15 mouse cellular contexts compared by ENCODE assay signal in the genomic region with DNA sequence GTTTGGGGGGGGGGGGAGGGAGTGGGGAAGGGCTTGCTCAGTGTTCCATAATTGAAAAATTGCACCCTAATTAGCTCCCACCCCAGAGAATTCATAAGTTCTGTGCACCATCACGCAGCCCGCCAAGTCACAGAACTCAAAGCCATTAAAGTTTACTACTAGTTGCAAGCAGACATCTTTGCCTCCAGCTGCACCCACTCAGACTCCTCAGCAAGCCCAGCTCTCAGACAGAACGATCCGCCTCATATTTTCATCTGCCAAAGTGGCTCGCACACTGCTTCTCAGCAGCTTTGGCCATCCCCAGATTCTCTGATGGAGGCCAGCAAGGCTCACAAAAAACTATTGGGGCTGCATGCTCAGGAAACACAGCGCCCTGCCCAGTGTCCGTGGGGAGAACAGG.
A peak's percentile ranks its signal among the peaks of the same experiment; 100 is the strongest.
DNase-seq lines count a peak whose midpoint lies in the region; ATAC-seq and TF ChIP-seq lines count a peak whose summit lies in the region.
"Had no signal": no experiment of that assay in that cellular context is flagged by ENCODE, and none has a peak within 500 bp of the region (broad histone marks: within the 10 kb centered on the region; RNA-seq: fewer than 3 reads in every experiment).

No protein-coding gene starts in this region.

- TF ChIP-seq POLR2A in lung, adult 2 months (IDR thresholded peaks at IDR 0.05; ENCODE audit: borderline replicate concordance, extremely low read depth, low read depth, low read length) = no peak

- DNase-seq in lung, postnatal 36 days = peak; percentile 53
- DNase-seq in lung, adult 2 months = no peak
- DNase-seq in heart, postnatal 14 days = peak; percentile 44 to 60
- peak; percentile 23 to 40 for DNase-seq in urinary bladder, postnatal 36 days (ENCODE audit: low spot score in 2 of 2)
- DNase-seq: adrenal gland, adult 8-10 months; cerebellum, adult 9-10 months; thymus, postnatal 14 days had no signal

- H3K27me3 ChIP-seq in intestine, embryonic 15.5 days (replicated peaks) = peaks cover 4% of the 10 kb centered on the region; the same call in 1 of the 2 replicates
- no peaks in the 10 kb centered on the region for H3K27me3 ChIP-seq in intestine, postnatal 0 days (replicated peaks; ENCODE audit: control insufficient read depth, insufficient read depth, low read length)
- H3K27me3 ChIP-seq in forebrain, embryonic 12.5 days = peaks cover 47% of the 10 kb centered on the region

- no peak overlapping the region for H3K9ac ChIP-seq in intestine, embryonic 15.5 days
- no peak overlapping the region for H3K9ac ChIP-seq in intestine, postnatal 0 days (ENCODE audit: low read depth, low read length)
- H3K9ac ChIP-seq in forebrain, embryonic 12.5 days = no peak overlapping the region
- H3K9ac ChIP-seq: heart, embryonic 13.5 days; hindbrain, embryonic 14.5 days; midbrain, embryonic 12.5 days had no signal

- H3K9me3 ChIP-seq in intestine, embryonic 15.5 days = no peaks in the 10 kb centered on the region
- no peaks in the 10 kb centered on the region for H3K9me3 ChIP-seq in intestine, postnatal 0 days (ENCODE audit: control insufficient read depth)
- H3K9me3 ChIP-seq in forebrain, embryonic 12.5 days = no peaks in the 10 kb centered on the region
- H3K9me3 ChIP-seq: G1E; heart, embryonic 13.5 days; midbrain, embryonic 12.5 days had no signal

- 48% methylated on average over 7 of the region's 7 CpGs for WGBS in intestine, embryonic 15.5 days
- 75% methylated on average over 7 of the region's 7 CpGs for WGBS in intestine, postnatal 0 days
- WGBS in lung, adult 2 months = 73% methylated on average over 7 of the region's 7 CpGs
- 84% methylated on average over 7 of the region's 7 CpGs for WGBS in forebrain, embryonic 12.5 days

- no peaks in the 10 kb centered on the region for H3K36me3 ChIP-seq in intestine, embryonic 15.5 days
- no peaks in the 10 kb centered on the region for H3K36me3 ChIP-seq in intestine, postnatal 0 days (ENCODE audit: control insufficient read depth, insufficient read depth)
- no peaks in the 10 kb centered on the region for H3K36me3 ChIP-seq in forebrain, embryonic 12.5 days (replicated peaks)
- H3K36me3 ChIP-seq: G1E; heart, embryonic 13.5 days; midbrain, embryonic 12.5 days had no signal

- 0 out of 2 replicates have a peak, but pooled peaks cover 9% of the 10 kb centered on the region for H3K4me1 ChIP-seq in intestine, embryonic 15.5 days (replicated peaks)
- no peaks in the 10 kb centered on the region for H3K4me1 ChIP-seq in intestine, postnatal 0 days (replicated peaks; ENCODE audit: control insufficient read depth, insufficient read depth, low read length)
- no peaks in the 10 kb centered on the region for H3K4me1 ChIP-seq in lung, adult 2 months (ENCODE audit: control insufficient read depth, insufficient read depth, low read length)
- H3K4me1 ChIP-seq in forebrain, embryonic 12.5 days = peaks cover 6% of the 10 kb centered on the region
- H3K4me1 ChIP-seq: heart, embryonic 13.5 days had no signal

- no peak overlapping the region for H3K4me3 ChIP-seq in intestine, embryonic 15.5 days (replicated peaks)
- no peak overlapping the region for H3K4me3 ChIP-seq in intestine, postnatal 0 days (ENCODE audit: low read depth, low read length)
- no peak overlapping the region for H3K4me3 ChIP-seq in lung, adult 2 months (replicated peaks; ENCODE audit: extremely low read depth, low read depth, low read length)
- no peak overlapping the region for H3K4me3 ChIP-seq in forebrain, embryonic 12.5 days (replicated peaks)
- H3K4me3 ChIP-seq: heart, embryonic 13.5 days; left cerebral cortex, adult 2 months; midbrain, embryonic 12.5 days had no signal

- peak; percentile 41; the same call in 1 of the 2 replicates for ATAC-seq in intestine, embryonic 15.5 days
- no peak for ATAC-seq in intestine, postnatal 0 days
- ATAC-seq in forebrain, embryonic 12.5 days (ENCODE audit: low FRiP score) = no peak

- no peak overlapping the region for H3K4me2 ChIP-seq in intestine, embryonic 15.5 days (replicated peaks)
- no peak overlapping the region for H3K4me2 ChIP-seq in intestine, postnatal 0 days (replicated peaks; ENCODE audit: low read depth)
- no peak overlapping the region for H3K4me2 ChIP-seq in forebrain, embryonic 12.5 days
- H3K4me2 ChIP-seq: heart, embryonic 13.5 days; hindbrain, embryonic 14.5 days; midbrain, embryonic 12.5 days had no signal

- H3K27ac ChIP-seq in intestine, embryonic 15.5 days = no peak overlapping the region
- H3K27ac ChIP-seq in intestine, postnatal 0 days (ENCODE audit: low read depth, low read length) = no peak overlapping the region
- no peak overlapping the region for H3K27ac ChIP-seq in forebrain, embryonic 12.5 days
- H3K27ac ChIP-seq: heart, embryonic 13.5 days; hindbrain, embryonic 14.5 days; left cerebral cortex, adult 2 months; midbrain, embryonic 12.5 days had no signal

- no peak for TF ChIP-seq CTCF in intestine, postnatal 0 days (IDR thresholded peaks at IDR 0.05; ENCODE audit: low read depth)
- TF ChIP-seq CTCF in lung, adult 2 months (IDR thresholded peaks at IDR 0.05; ENCODE audit: insufficient read depth, low read length) = no peak

- intact Hi-C loops in heart, postnatal 14 days (cut with DNase I) = no loop called here
